Mouse (Mus musculus) neural tube, embryonic 11.5 days (tissue): ENCODE measurements around the gene 1700017N19Rik. TPM values are rescaled to one million over a fixed set of nuclear protein-coding genes. Genes with fewer than 3 reads are reported as not detected.
"Not testable (repeated sequence)": the region's sequence is repeated elsewhere in the genome, so short reads cannot be mapped to it uniquely, and the experiment has no call there.

Experiments
- ATAC-seq: fragments of 200-750 bp; cut with Nextera tagmentation; 2 replicates; pipeline ENCODE4 v1.8.0; 2017; ENCODE audit warnings: moderate number of reproducible peaks, mild to moderate bottlenecking, moderate TSS enrichment, moderate library complexity; ENCODE audit not compliant: insufficient read depth, low FRiP score, low TSS enrichment
- DNase-seq: peaks from one replicate; pipeline ENCODE4 v3.0.0-alpha.2; 2015; ENCODE audit warnings: low spot score
- H3K27ac ChIP-seq: fragments of 300-500 bp; sonication (generic); 2 replicates; pipeline ENCODE4 v1.5.1; 2014; ENCODE audit warnings: low read depth, mild to moderate bottlenecking, low read length
- H3K27me3 ChIP-seq: fragments of 300-500 bp; sonication (generic); 2 replicates; pipeline ENCODE4 v1.6.1; 2014; ENCODE audit warnings: mild to moderate bottlenecking, low read length, mixed read lengths; ENCODE audit not compliant: control insufficient read depth, insufficient read depth
- H3K36me3 ChIP-seq: fragments of 300-500 bp; sonication (generic); 2 replicates; pipeline ENCODE4 v1.6.1; 2014; ENCODE audit warnings: mild to moderate bottlenecking, low read length, moderate library complexity, mixed read lengths; ENCODE audit not compliant: control insufficient read depth, insufficient read depth
- H3K4me1 ChIP-seq: fragments of 300-500 bp; sonication (generic); 2 replicates; pipeline ENCODE4 v1.6.1; 2014; ENCODE audit warnings: low read length, mixed read lengths; ENCODE audit not compliant: control insufficient read depth, insufficient read depth
- H3K4me2 ChIP-seq: fragments of 300-500 bp; sonication (generic); 2 replicates; pipeline ENCODE4 v1.6.1; 2014; ENCODE audit warnings: low read depth, mild to moderate bottlenecking, moderate library complexity
- H3K4me3 ChIP-seq: fragments of 300-500 bp; sonication (generic); 2 replicates; pipeline ENCODE4 v1.5.1; 2014; ENCODE audit warnings: low read depth, low read length
- H3K9ac ChIP-seq: fragments of 300-500 bp; sonication (generic); 2 replicates; pipeline ENCODE4 v1.6.1; 2014; ENCODE audit warnings: mild to moderate bottlenecking, low read length
- H3K9me3 ChIP-seq: fragments of 300-500 bp; sonication (generic); 2 replicates; pipeline ENCODE4 v1.6.1; 2016; ENCODE audit warnings: low read length; ENCODE audit not compliant: control insufficient read depth
- WGBS: fragments of 180-500 bp; shearing (Covaris S2); extraction: QIAGEN DNeasy Blood & Tissue Kit; methylation state at CpG from one replicate; pipeline ENCODE4 v1.1.7; 2014; 5-methylcytosine and 5-hydroxymethylcytosine counted together
- polyA plus RNA-seq: library from polyadenylated mRNA; unstranded; fragments of >200 nt; fragmentation: Nextera tagmentation; extraction: Ambion mirVana; gene quantifications from 2 replicates; pipeline ENCODE4 v1.2.1, GENCODE M21; 2014

Gene 1700017N19Rik
- polyA plus RNA-seq: not detected in 2 replicates

DNA sequence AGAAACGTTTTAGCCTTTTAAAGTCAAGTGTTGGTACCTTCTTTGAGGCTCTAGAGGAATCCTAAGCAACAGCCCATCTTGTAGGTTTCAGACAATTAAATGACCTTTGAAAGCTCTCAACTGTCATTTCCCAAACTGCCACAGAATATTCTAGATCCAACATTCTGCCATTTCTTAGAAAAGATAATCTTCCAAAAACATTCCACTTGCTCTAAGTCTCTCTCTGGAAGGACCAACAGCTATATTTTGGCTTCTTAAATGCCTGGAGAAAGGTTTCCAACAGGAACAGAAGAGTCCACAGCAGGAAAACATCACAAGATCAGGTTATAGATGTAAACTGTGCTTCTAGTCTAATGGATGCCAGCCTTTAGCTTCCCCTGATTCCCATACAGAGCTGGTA lies at the start of gene 1700017N19Rik, which contains the start of gene 4930430F08Rik:
Gene 1700017N19Rik (plus strand): TSS at position 162 of the 400 bp plus-strand sequence.
Gene 4930430F08Rik (minus strand): TSS at position 101 of the 400 bp plus-strand sequence.
- Histone ChIP-seq H3K9me3 (no peaks in the 10 kb centered on the region), H3K36me3 (no peaks in the 10 kb centered on the region), H3K27ac (no peak within 1 kb of the TSS), H3K4me3 (peak within 1 kb of the TSS; percentile 76), H3K27me3 (no peaks in the 10 kb centered on the region), H3K4me2 (peak within 1 kb of the TSS; percentile 64; the same call in 1 of the 2 replicates), H3K4me1 (no peaks in the 10 kb centered on the region), H3K9ac (no peak within 1 kb of the TSS)
- no peak for ATAC-seq
- 82% methylated on average over 1 of the region's 1 CpGs for WGBS
- no peak for DNase-seq

GRCm38 (mm10) chr10:100556566-100557175 lies 33.6 kb upstream of the 1700017N19Rik start:
- ATAC-seq (no peak), DNase-seq (no peak)
- no peak overlapping the region for H3K27ac ChIP-seq
- H3K27me3 ChIP-seq: no peaks in the 10 kb centered on the region
- no peak overlapping the region for H3K9ac ChIP-seq
- H3K36me3 ChIP-seq: no peaks in the 10 kb centered on the region
- WGBS: 84% methylated on average over 3 of the region's 3 CpGs
- H3K4me3 ChIP-seq: no peak overlapping the region
- no peaks in the 10 kb centered on the region for H3K9me3 ChIP-seq
- no peak overlapping the region for H3K4me2 ChIP-seq
- no peaks in the 10 kb centered on the region for H3K4me1 ChIP-seq

- not testable (repeated sequence) for H3K27ac ChIP-seq, H3K9me3 ChIP-seq, DNase-seq, ATAC-seq, H3K4me1 ChIP-seq, H3K9ac ChIP-seq, H3K36me3 ChIP-seq, H3K4me3 ChIP-seq, H3K4me2 ChIP-seq, H3K27me3 ChIP-seq
- WGBS: 89% methylated on average over 3 of the region's 3 CpGs
Measured at GRCm38 (mm10) chr10:100560194-100560883, 29.9 kb upstream of the 1700017N19Rik start.

- 85% methylated on average over 3 of the region's 3 CpGs for WGBS
- no peak overlapping the region for H3K4me2 ChIP-seq
- no peak overlapping the region for H3K9ac ChIP-seq
- no peaks in the 10 kb centered on the region for H3K36me3 ChIP-seq
- DNase-seq: no peak
- H3K27ac ChIP-seq: no peak overlapping the region
- H3K9me3 ChIP-seq: no peaks in the 10 kb centered on the region
- no peak overlapping the region for H3K4me3 ChIP-seq
- no peaks in the 10 kb centered on the region for H3K27me3 ChIP-seq
- no peak for ATAC-seq
- no peaks in the 10 kb centered on the region for H3K4me1 ChIP-seq
Measured at GRCm38 (mm10) chr10:100564112-100564511, 26.2 kb upstream of the 1700017N19Rik start.

GRCm38 (mm10) chr10:100571707-100572106 lies 18.6 kb upstream of the 1700017N19Rik start:
- Histone ChIP-seq H3K27me3 (no peaks in the 10 kb centered on the region), H3K4me2 (no peak overlapping the region), H3K4me1 (no peaks in the 10 kb centered on the region), H3K36me3 (no peaks in the 10 kb centered on the region), H3K27ac (no peak overlapping the region), H3K9me3 (no peaks in the 10 kb centered on the region), H3K4me3 (no peak overlapping the region), H3K9ac (no peak overlapping the region)
- DNase-seq: no peak
- 93% methylated on average over 3 of the region's 3 CpGs for WGBS
- ATAC-seq: no peak

- no peak for DNase-seq
- H3K4me3 ChIP-seq: no peak overlapping the region
- no peak for ATAC-seq
- H3K9ac ChIP-seq: no peak overlapping the region
- H3K4me2 ChIP-seq: no peak overlapping the region
- no peaks in the 10 kb centered on the region for H3K9me3 ChIP-seq
- no peaks in the 10 kb centered on the region for H3K36me3 ChIP-seq
- no peaks in the 10 kb centered on the region for H3K27me3 ChIP-seq
- 93% methylated on average over 7 of the region's 7 CpGs for WGBS
- no peak overlapping the region for H3K27ac ChIP-seq
- H3K4me1 ChIP-seq: no peaks in the 10 kb centered on the region
Measured at GRCm38 (mm10) chr10:100574505-100575149, 15.7 kb upstream of the 1700017N19Rik start.

GRCm38 (mm10) chr10:100575294-100575693 lies 15.0 kb upstream of the 1700017N19Rik start:
- Histone ChIP-seq H3K4me2 (no peak overlapping the region), H3K4me1 (no peaks in the 10 kb centered on the region), H3K4me3 (no peak overlapping the region), H3K36me3 (no peaks in the 10 kb centered on the region), H3K27ac (no peak overlapping the region), H3K9me3 (no peaks in the 10 kb centered on the region), H3K9ac (no peak overlapping the region), H3K27me3 (no peaks in the 10 kb centered on the region)
- ATAC-seq: no peak
- no peak for DNase-seq
- 89% methylated on average over 7 of the region's 7 CpGs for WGBS

- WGBS: 95% methylated on average over 3 of the region's 3 CpGs
- DNase-seq (no peak), ATAC-seq (no peak)
- Histone ChIP-seq H3K9me3 (no peaks in the 10 kb centered on the region), H3K36me3 (no peaks in the 10 kb centered on the region), H3K4me1 (no peaks in the 10 kb centered on the region), H3K27me3 (no peaks in the 10 kb centered on the region), H3K4me2 (no peak overlapping the region), H3K27ac (no peak overlapping the region), H3K4me3 (no peak overlapping the region), H3K9ac (no peak overlapping the region)
Measured at GRCm38 (mm10) chr10:100584178-100584577, 6.1 kb upstream of the 1700017N19Rik start.
